In the genomic region with DNA sequence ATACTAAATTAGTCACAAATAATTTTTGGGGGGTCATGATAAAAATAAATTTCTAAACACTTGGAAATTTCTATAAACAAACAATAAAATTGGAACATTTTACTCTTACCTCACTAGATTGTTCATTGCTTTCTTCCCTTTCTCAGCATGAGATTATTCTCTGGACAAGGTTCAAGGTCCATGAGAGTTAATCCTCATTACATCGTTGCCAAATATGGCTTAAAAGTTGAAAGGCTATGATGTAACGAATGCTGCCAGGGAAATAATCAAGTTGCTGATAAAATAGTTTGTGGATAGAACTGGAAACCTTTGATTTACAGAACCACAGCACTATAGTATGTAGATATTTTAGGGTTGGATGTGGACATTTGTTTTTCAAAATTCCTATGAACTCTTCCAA, we compare ENCODE assay signal across 26 mouse cellular contexts.
"Had no signal": no experiment of that assay in that cellular context is flagged by ENCODE, and none has a peak within 500 bp of the region (broad histone marks: within the 10 kb centered on the region; RNA-seq: fewer than 3 reads in every experiment).

No protein-coding gene starts in this region.

- H3K36me3 ChIP-seq: heart, embryonic 10.5 days; heart, embryonic 12.5 days; hindbrain, embryonic 10.5 days; hindbrain, embryonic 13.5 days; hindbrain, embryonic 15.5 days; intestine, embryonic 15.5 days; kidney, embryonic 15.5 days; limb, embryonic 10.5 days; limb, embryonic 12.5 days; liver, embryonic 13.5 days; liver, embryonic 15.5 days had no signal

- H3K27ac ChIP-seq: gastrocnemius, adult 2 months; heart, embryonic 10.5 days; hindbrain, embryonic 10.5 days; hindbrain, embryonic 13.5 days; hindbrain, embryonic 15.5 days; intestine, embryonic 15.5 days; kidney, embryonic 15.5 days; kidney, postnatal 0 days; layer of hippocampus, adult 2 months; left cerebral cortex, adult 2 months; limb, embryonic 10.5 days; limb, embryonic 12.5 days; liver, embryonic 13.5 days; liver, embryonic 15.5 days had no signal

- H3K9me3 ChIP-seq: heart, embryonic 10.5 days; heart, embryonic 12.5 days; hindbrain, embryonic 10.5 days; hindbrain, embryonic 13.5 days; hindbrain, embryonic 15.5 days; intestine, embryonic 15.5 days; kidney, embryonic 15.5 days; limb, embryonic 10.5 days; limb, embryonic 12.5 days; liver, embryonic 13.5 days; liver, embryonic 15.5 days had no signal

- H3K27me3 ChIP-seq: heart, embryonic 12.5 days; hindbrain, embryonic 13.5 days; hindbrain, embryonic 15.5 days; intestine, embryonic 15.5 days; kidney, embryonic 15.5 days; limb, embryonic 12.5 days; liver, embryonic 13.5 days; liver, embryonic 15.5 days had no signal

- H3K4me2 ChIP-seq: heart, embryonic 12.5 days; hindbrain, embryonic 13.5 days; hindbrain, embryonic 15.5 days; intestine, embryonic 15.5 days; kidney, embryonic 15.5 days; limb, embryonic 12.5 days; liver, embryonic 11.5 days; liver, embryonic 13.5 days; liver, embryonic 15.5 days had no signal

- H3K4me3 ChIP-seq: gastrocnemius, adult 2 months; heart, embryonic 10.5 days; heart, embryonic 12.5 days; hindbrain, embryonic 10.5 days; hindbrain, embryonic 13.5 days; hindbrain, embryonic 15.5 days; intestine, embryonic 15.5 days; kidney, embryonic 15.5 days; layer of hippocampus, adult 2 months; left cerebral cortex, adult 2 months; limb, embryonic 10.5 days; limb, embryonic 12.5 days; liver, embryonic 13.5 days; liver, embryonic 15.5 days had no signal

- DNase-seq: gastrocnemius, adult 2 months; gastrocnemius, postnatal 10 days; gastrocnemius, postnatal 25 days; heart, adult 18-20 months; heart, postnatal 10 days; heart, postnatal 4 days; kidney, adult 18-20 months; kidney, postnatal 14 days; liver, embryonic 13.5 days; liver, postnatal 0 days had no signal

- H3K4me1 ChIP-seq: heart, embryonic 10.5 days; heart, embryonic 12.5 days; hindbrain, embryonic 10.5 days; hindbrain, embryonic 13.5 days; hindbrain, embryonic 15.5 days; intestine, embryonic 15.5 days; kidney, embryonic 15.5 days; limb, embryonic 10.5 days; limb, embryonic 12.5 days; liver, embryonic 13.5 days; liver, embryonic 15.5 days had no signal

- H3K9ac ChIP-seq: heart, embryonic 12.5 days; hindbrain, embryonic 13.5 days; hindbrain, embryonic 15.5 days; intestine, embryonic 15.5 days; kidney, embryonic 15.5 days; limb, embryonic 12.5 days; liver, embryonic 13.5 days; liver, embryonic 15.5 days; liver, postnatal 0 days had no signal

- ATAC-seq: inflammation-experienced regulatory T-cells, adult 6 months; intestine, embryonic 15.5 days; intestine, postnatal 0 days; liver, postnatal 0 days had no signal
